ENCODE assay signal across 18 mouse cellular contexts in genomic region chr16:84997551-84997950, GRCm38 (mm10).
A peak's percentile ranks its signal among the peaks of the same experiment; 100 is the strongest.
DNase-seq lines count a peak whose midpoint lies in the region; ATAC-seq and TF ChIP-seq lines count a peak whose summit lies in the region.
"Had no signal": no experiment of that assay in that cellular context is flagged by ENCODE, and none has a peak within 500 bp of the region (broad histone marks: within the 10 kb centered on the region; RNA-seq: fewer than 3 reads in every experiment).

No protein-coding gene starts in this region.

- peaks cover 4% of the 10 kb centered on the region; the same call in 1 of the 2 replicates for H3K4me1 ChIP-seq in embryonic facial prominence, embryonic 14.5 days (ENCODE audit: control insufficient read depth, insufficient read depth, low read length)
- H3K4me1 ChIP-seq in embryonic facial prominence, embryonic 10.5 days, result no peaks in the 10 kb centered on the region
- no peaks in the 10 kb centered on the region for H3K4me1 ChIP-seq in hindbrain, embryonic 14.5 days (replicated peaks; ENCODE audit: control insufficient read depth, insufficient read depth, low read length)
- no peaks in the 10 kb centered on the region for H3K4me1 ChIP-seq in liver, embryonic 11.5 days (replicated peaks; ENCODE audit: control insufficient read depth, insufficient read depth, low read length)
- H3K4me1 ChIP-seq: hindbrain, embryonic 10.5 days; hindbrain, embryonic 15.5 days had no signal

- H3K9ac ChIP-seq in embryonic facial prominence, embryonic 14.5 days (ENCODE audit: low read depth, low read length), result no peak overlapping the region
- no peak overlapping the region for H3K9ac ChIP-seq in hindbrain, embryonic 14.5 days
- H3K9ac ChIP-seq in liver, embryonic 11.5 days (ENCODE audit: low read depth, low read length), result no peak overlapping the region
- H3K9ac ChIP-seq: forebrain, embryonic 15.5 days; hindbrain, embryonic 15.5 days had no signal

- H3K27me3 ChIP-seq in embryonic facial prominence, embryonic 14.5 days (replicated peaks; ENCODE audit: control insufficient read depth, insufficient read depth, low read length), result no peaks in the 10 kb centered on the region
- no peaks in the 10 kb centered on the region for H3K27me3 ChIP-seq in embryonic facial prominence, embryonic 10.5 days (replicated peaks; ENCODE audit: low read depth, poor library complexity, severe bottlenecking)
- no peaks in the 10 kb centered on the region for H3K27me3 ChIP-seq in hindbrain, embryonic 14.5 days (ENCODE audit: control insufficient read depth, insufficient read depth, low read length)
- H3K27me3 ChIP-seq in liver, embryonic 11.5 days (replicated peaks; ENCODE audit: control insufficient read depth, insufficient read depth, low read length), result no peaks in the 10 kb centered on the region
- H3K27me3 ChIP-seq: forebrain, embryonic 15.5 days; hindbrain, embryonic 15.5 days had no signal

- ATAC-seq in embryonic facial prominence, embryonic 14.5 days (ENCODE audit: low read depth), result no peak
- no peak for ATAC-seq in hindbrain, embryonic 14.5 days (ENCODE audit: low FRiP score)
- ATAC-seq in liver, embryonic 11.5 days (replicated peaks; ENCODE audit: low FRiP score), result no peak
- ATAC-seq: forebrain, embryonic 15.5 days had no signal

- no peak for TF ChIP-seq CTCF in layer of hippocampus, adult 2 months (conservative IDR thresholded peaks at IDR 0.05)

- 57% methylated on average over 3 of the region's 3 CpGs for WGBS in embryonic facial prominence, embryonic 14.5 days
- 90% methylated on average over 3 of the region's 3 CpGs for WGBS in embryonic facial prominence, embryonic 10.5 days
- WGBS in hindbrain, embryonic 14.5 days, result 72% methylated on average over 3 of the region's 3 CpGs
- 76% methylated on average over 3 of the region's 3 CpGs for WGBS in liver, embryonic 11.5 days

- peak; percentile 55 for DNase-seq in embryonic facial prominence, embryonic 14.5 days (ENCODE audit: low spot score)
- no peak for DNase-seq in embryonic facial prominence, embryonic 10.5 days (ENCODE audit: low spot score)
- no peak for DNase-seq in layer of hippocampus, adult 2 months (ENCODE audit: low spot score in 2 of 2)
- DNase-seq in layer of hippocampus, postnatal 14 days (ENCODE audit: low spot score in 2 of 2), result no peak
- peak; percentile 6 for DNase-seq in 3134 (ENCODE audit: extremely low read depth, insufficient read length, low spot score)
- DNase-seq in NIH3T3 (ENCODE audit: low read depth), result peak; percentile 66
- no peak for DNase-seq in hindbrain, embryonic 14.5 days (ENCODE audit: low spot score)
- no peak for DNase-seq in liver, embryonic 11.5 days (ENCODE audit: low spot score)
- DNase-seq: adrenal gland, postnatal 10 days; cerebellum, adult 11-12 months; cerebellum, postnatal 10 days; gastrocnemius, postnatal 10 days; heart, adult 18-20 months; kidney, adult 11 months had no signal

- no peak overlapping the region for H3K4me3 ChIP-seq in embryonic facial prominence, embryonic 14.5 days (ENCODE audit: low read depth, low read length)
- no peak overlapping the region for H3K4me3 ChIP-seq in embryonic facial prominence, embryonic 10.5 days
- H3K4me3 ChIP-seq in layer of hippocampus, adult 2 months, result no peak overlapping the region
- no peak overlapping the region for H3K4me3 ChIP-seq in hindbrain, embryonic 14.5 days (replicated peaks; ENCODE audit: low read length)
- H3K4me3 ChIP-seq in liver, embryonic 11.5 days (ENCODE audit: low read depth, low read length), result no peak overlapping the region
- H3K4me3 ChIP-seq: forebrain, embryonic 15.5 days; hindbrain, embryonic 10.5 days; hindbrain, embryonic 15.5 days had no signal

- H3K4me2 ChIP-seq in embryonic facial prominence, embryonic 14.5 days (ENCODE audit: low read depth, low read length), result no peak overlapping the region
- no peak overlapping the region for H3K4me2 ChIP-seq in hindbrain, embryonic 14.5 days (replicated peaks)
- no peak overlapping the region for H3K4me2 ChIP-seq in liver, embryonic 11.5 days
- H3K4me2 ChIP-seq: forebrain, embryonic 15.5 days; heart, embryonic 11.5 days; hindbrain, embryonic 15.5 days had no signal

- H3K9me3 ChIP-seq in embryonic facial prominence, embryonic 14.5 days (ENCODE audit: control insufficient read depth, low read length), result no peaks in the 10 kb centered on the region; the same call in 1 of the 2 replicates
- H3K9me3 ChIP-seq in embryonic facial prominence, embryonic 10.5 days, result 0 out of 2 replicates have a peak, but pooled peaks cover 2% of the 10 kb centered on the region
- H3K9me3 ChIP-seq in hindbrain, embryonic 14.5 days (ENCODE audit: control insufficient read depth, low read length), result no peaks in the 10 kb centered on the region
- H3K9me3 ChIP-seq in liver, embryonic 11.5 days (ENCODE audit: control insufficient read depth, low read length), result no peaks in the 10 kb centered on the region
- H3K9me3 ChIP-seq: forebrain, embryonic 15.5 days; hindbrain, embryonic 10.5 days; hindbrain, embryonic 15.5 days had no signal

- H3K27ac ChIP-seq in embryonic facial prominence, embryonic 14.5 days (replicated peaks; ENCODE audit: low read depth, low read length), result no peak overlapping the region
- no peak overlapping the region for H3K27ac ChIP-seq in embryonic facial prominence, embryonic 10.5 days (replicated peaks)
- peak overlapping the region; percentile 48 for H3K27ac ChIP-seq in layer of hippocampus, adult 2 months
- H3K27ac ChIP-seq in hindbrain, embryonic 14.5 days, result no peak overlapping the region
- no peak overlapping the region for H3K27ac ChIP-seq in liver, embryonic 11.5 days (ENCODE audit: low read depth, low read length)
- H3K27ac ChIP-seq: forebrain, embryonic 15.5 days; hindbrain, embryonic 10.5 days; hindbrain, embryonic 15.5 days had no signal

- H3K36me3 ChIP-seq in embryonic facial prominence, embryonic 14.5 days (ENCODE audit: control insufficient read depth, insufficient read depth, low read length), result peaks cover 35% of the 10 kb centered on the region
- H3K36me3 ChIP-seq in embryonic facial prominence, embryonic 10.5 days (replicated peaks), result peaks cover 62% of the 10 kb centered on the region
- peaks cover 61% of the 10 kb centered on the region for H3K36me3 ChIP-seq in hindbrain, embryonic 14.5 days (replicated peaks; ENCODE audit: control insufficient read depth, insufficient read depth)
- H3K36me3 ChIP-seq in liver, embryonic 11.5 days (ENCODE audit: control insufficient read depth, insufficient read depth, low read length), result peaks cover 2% of the 10 kb centered on the region; the same call in 1 of the 2 replicates

Comparison
In these comparisons a context has a peak if more than half of its experiments do, and no peak if none do; other contexts are left out.
1. DNase-seq: peak in embryonic facial prominence, embryonic 14.5 days (single experiment), 3134 (single experiment) and NIH3T3 (single experiment); none in embryonic facial prominence, embryonic 10.5 days (single experiment), layer of hippocampus, adult 2 months (0 of 2), layer of hippocampus, postnatal 14 days (0 of 2), hindbrain, embryonic 14.5 days (single experiment) and liver, embryonic 11.5 days (single experiment).